Mouse (Mus musculus) MEL (cell line): ENCODE data around the gene Kel. TPM values are rescaled to one million over a fixed set of nuclear protein-coding genes. Genes with fewer than 3 reads are reported as not detected.

Experiments
- DNase-seq: peaks from one replicate; pipeline ENCODE4 v3.0.0; 2011; ENCODE audit warnings: low read depth, low spot score
- H3K27ac ChIP-seq: 2 replicates; pipeline ENCODE4 v1.5.1; 2012; ENCODE audit warnings: low read depth, mild to moderate bottlenecking, control low read depth, low read length, moderate library complexity; ENCODE audit not compliant: control insufficient read depth
- H3K27me3 ChIP-seq, 2 experiments: fragments of 150-350 bp in 1 of 2; sonication (generic) in 1 of 2; 2 replicates each; pipeline ENCODE4 v1.6.1; 2012; ENCODE audit warnings: low read length in 2 of 2, mild to moderate bottlenecking in 2 of 2, improper control_type of control experiment in 1 of 2, moderate library complexity in 1 of 2; ENCODE audit not compliant: insufficient read depth in 2 of 2, control insufficient read depth in 1 of 2
- H3K36me3 ChIP-seq, 2 experiments: 2 replicates each; pipeline ENCODE4 v1.6.1; 2012 to 2014; ENCODE audit warnings: low read length in 2 of 2, improper control_type of control experiment in 1 of 2, inconsistent platforms in 1 of 2, mild to moderate bottlenecking in 1 of 2; ENCODE audit not compliant: insufficient read depth in 2 of 2, control insufficient read depth in 1 of 2
- H3K4me1 ChIP-seq, 2 experiments: fragments of 150-350 bp in 1 of 2; sonication (generic) in 1 of 2; 2 replicates each; pipeline ENCODE4 v1.6.1; 2012; ENCODE audit warnings: low read length in 2 of 2, improper control_type of control experiment in 1 of 2, mild to moderate bottlenecking in 1 of 2; ENCODE audit not compliant: insufficient read depth in 2 of 2, control insufficient read depth in 1 of 2
- H3K4me3 ChIP-seq, 2 experiments: fragments of 150-350 bp in 1 of 2; sonication (generic) in 1 of 2; 2 replicates each; pipeline ENCODE4 v1.5.1; 2012; ENCODE audit warnings: low read depth in 2 of 2, low read length in 2 of 2, mild to moderate bottlenecking in 2 of 2, moderate library complexity in 2 of 2, control low read depth in 1 of 2, improper control_type of control experiment in 1 of 2; ENCODE audit not compliant: control insufficient read depth in 1 of 2, insufficient read depth in 1 of 2
- H3K79me2 ChIP-seq: 2 replicates; pipeline ENCODE4 v1.6.1; 2012; ENCODE audit warnings: mild to moderate bottlenecking, low read length, moderate library complexity; ENCODE audit not compliant: control insufficient read depth, poor library complexity, insufficient read depth
- H3K9ac ChIP-seq: 2 replicates; pipeline ENCODE4 v1.6.1; 2012; ENCODE audit warnings: low read depth, mild to moderate bottlenecking, control low read depth, low read length, moderate library complexity; ENCODE audit not compliant: control insufficient read depth, poor library complexity, severe bottlenecking
- H3K9me3 ChIP-seq: fragments of 150-350 bp; sonication (generic); replicated peaks from 2 replicates; pipeline ENCODE4 v1.6.1; 2012; ENCODE audit warnings: mild to moderate bottlenecking, low read length, improper control_type of control experiment, moderate library complexity; ENCODE audit not compliant: insufficient read depth
- BHLHE40 ChIP-seq: IDR thresholded peaks from 2 replicates; pipeline ENCODE4 v1.6.1; 2012; ENCODE audit warnings: low read depth, mild to moderate bottlenecking, inconsistent platforms, low read length, improper control_type of control experiment, borderline replicate concordance
- CTCF ChIP-seq, 3 experiments: IDR thresholded peaks in 2 of 3; conservative IDR thresholded peaks in 1 of 3; 2 replicates each; pipeline ENCODE4 v1.5.1; 2011 to 2012; ENCODE audit warnings: low read length in 3 of 3, low read depth in 2 of 3, mild to moderate bottlenecking in 2 of 3, improper control_type of control experiment in 1 of 3, inconsistent platforms in 1 of 3, mixed read lengths in 1 of 3, moderate library complexity in 1 of 3; ENCODE audit not compliant: control insufficient read depth in 1 of 3, insufficient read depth in 1 of 3, poor library complexity in 1 of 3, severe bottlenecking in 1 of 3
- E2F4 ChIP-seq: IDR thresholded peaks from 2 replicates; pipeline ENCODE4 v1.6.1; 2011; ENCODE audit warnings: low read depth, low read length, improper control_type of control experiment, borderline replicate concordance
- ELF1 ChIP-seq: IDR thresholded peaks from 2 replicates; pipeline ENCODE4 v1.6.1; 2014; ENCODE audit warnings: low read depth, mild to moderate bottlenecking, inconsistent platforms, low read length, improper control_type of control experiment, moderate library complexity
- EP300 ChIP-seq, 2 experiments: IDR thresholded peaks; 2 replicates each; pipeline ENCODE4 v1.6.1; 2011; ENCODE audit warnings: improper control_type of control experiment in 2 of 2, low read length in 2 of 2, low read depth in 1 of 2, mild to moderate bottlenecking in 1 of 2
- GATA1 ChIP-seq: IDR thresholded peaks from 2 replicates; pipeline ENCODE4 v1.6.1; 2011; ENCODE audit warnings: low read depth, low read length, improper control_type of control experiment
- HCFC1 ChIP-seq: IDR thresholded peaks from 2 replicates; pipeline ENCODE4 v1.6.1; 2012; ENCODE audit warnings: low read depth, mild to moderate bottlenecking, inconsistent platforms, low read length, improper control_type of control experiment, moderate library complexity
- JUND ChIP-seq: IDR thresholded peaks from 2 replicates; pipeline ENCODE4 v1.6.1; 2011; ENCODE audit warnings: low read depth, mild to moderate bottlenecking, improper control_type of control experiment, low read length
- KAT2A ChIP-seq: conservative IDR thresholded peaks from 2 replicates; pipeline ENCODE4 v1.6.1; 2012; ENCODE audit warnings: low read depth, low read length, improper control_type of control experiment, inconsistent platforms
- MAFK ChIP-seq: IDR thresholded peaks from 2 replicates; pipeline ENCODE4 v1.6.1; 2011; ENCODE audit warnings: low read depth, mild to moderate bottlenecking, low read length, improper control_type of control experiment, borderline replicate concordance
- MEF2A ChIP-seq: IDR thresholded peaks from 2 replicates; pipeline ENCODE4 v1.6.1; 2014; ENCODE audit warnings: low read depth, mild to moderate bottlenecking, inconsistent platforms, low read length, improper control_type of control experiment; ENCODE audit not compliant: poor library complexity, insufficient replicate concordance, severe bottlenecking; ENCODE audit errors: extremely low read depth
- MXI1 ChIP-seq: IDR thresholded peaks from 2 replicates; pipeline ENCODE4 v1.6.1; 2011; ENCODE audit warnings: mild to moderate bottlenecking, low read depth, low read length, improper control_type of control experiment
- MYB ChIP-seq: IDR thresholded peaks from 2 replicates; pipeline ENCODE4 v1.6.1; 2011; ENCODE audit warnings: mild to moderate bottlenecking, low read depth, low read length, improper control_type of control experiment
- MYC ChIP-seq: IDR thresholded peaks from 2 replicates; pipeline ENCODE4 v1.6.1; 2011; ENCODE audit warnings: low read depth, mild to moderate bottlenecking, low read length, improper control_type of control experiment, moderate library complexity
- NELFE ChIP-seq: IDR thresholded peaks from 2 replicates; pipeline ENCODE4 v1.6.1; 2011; ENCODE audit warnings: low read depth, low read length, improper control_type of control experiment
- NRF1 ChIP-seq: IDR thresholded peaks from 2 replicates; pipeline ENCODE4 v1.6.1; 2014; ENCODE audit warnings: low read depth, mild to moderate bottlenecking, inconsistent platforms, low read length, improper control_type of control experiment, moderate library complexity; ENCODE audit not compliant: poor library complexity, insufficient read depth, severe bottlenecking
- POLR2A ChIP-seq, 2 experiments: IDR thresholded peaks; 2 replicates each; pipeline ENCODE4 v1.6.1; 2011 to 2012; ENCODE audit warnings: low read length in 2 of 2, mild to moderate bottlenecking in 2 of 2, control low read depth in 1 of 2, improper control_type of control experiment in 1 of 2, low read depth in 1 of 2, moderate library complexity in 1 of 2; ENCODE audit not compliant: control insufficient read depth in 1 of 2, insufficient read depth in 1 of 2, poor library complexity in 1 of 2
- POLR2AphosphoS5 ChIP-seq: IDR thresholded peaks from 2 replicates; pipeline ENCODE4 v1.6.1; 2012; ENCODE audit warnings: low read depth, borderline replicate concordance, mild to moderate bottlenecking, inconsistent platforms, low read length, moderate library complexity, mixed read lengths
- RAD21 ChIP-seq: IDR thresholded peaks from 2 replicates; pipeline ENCODE4 v1.6.1; 2011; ENCODE audit warnings: mild to moderate bottlenecking, low read depth, low read length, improper control_type of control experiment
- RCOR1 ChIP-seq: IDR thresholded peaks from 2 replicates; pipeline ENCODE4 v1.6.1; 2012; ENCODE audit warnings: low read depth, mild to moderate bottlenecking, inconsistent platforms, low read length, improper control_type of control experiment
- SMC3 ChIP-seq: IDR thresholded peaks from 2 replicates; pipeline ENCODE4 v1.6.1; 2011; ENCODE audit warnings: low read depth, low read length, improper control_type of control experiment
- TAL1 ChIP-seq: IDR thresholded peaks from 2 replicates; pipeline ENCODE4 v1.6.1; 2012; ENCODE audit warnings: mild to moderate bottlenecking, inconsistent platforms, low read length, moderate library complexity, mixed read lengths
- TBP ChIP-seq: IDR thresholded peaks from 2 replicates; pipeline ENCODE4 v1.8.0; 2011; ENCODE audit warnings: low read depth, low read length, improper control_type of control experiment
- TCF12 ChIP-seq: IDR thresholded peaks from 2 replicates; pipeline ENCODE4 v1.6.1; 2014; ENCODE audit warnings: low read depth, mild to moderate bottlenecking, inconsistent platforms, low read length, improper control_type of control experiment, moderate library complexity
- USF1 ChIP-seq: IDR thresholded peaks from 2 replicates; pipeline ENCODE4 v1.6.1; 2014; ENCODE audit warnings: low read depth, mild to moderate bottlenecking, inconsistent platforms, low read length, improper control_type of control experiment, moderate library complexity
- USF2 ChIP-seq, 2 experiments: IDR thresholded peaks; 2 replicates each; pipeline ENCODE4 v1.6.1; 2011 to 2012; ENCODE audit warnings: improper control_type of control experiment in 2 of 2, low read length in 2 of 2, borderline replicate concordance in 1 of 2, inconsistent platforms in 1 of 2, low read depth in 1 of 2, mild to moderate bottlenecking in 1 of 2; ENCODE audit not compliant: insufficient read depth in 1 of 2
- ZC3H11A ChIP-seq: IDR thresholded peaks from 2 replicates; pipeline ENCODE4 v1.6.1; 2012; ENCODE audit warnings: low read depth, mild to moderate bottlenecking, inconsistent platforms, low read length, improper control_type of control experiment
- ZKSCAN1 ChIP-seq: IDR thresholded peaks from 2 replicates; pipeline ENCODE4 v1.6.1; 2012; ENCODE audit warnings: low read depth, mild to moderate bottlenecking, inconsistent platforms, low read length, improper control_type of control experiment, moderate library complexity
- ZMIZ1 ChIP-seq: IDR thresholded peaks from 2 replicates; pipeline ENCODE4 v1.6.1; 2012; ENCODE audit warnings: low read depth, mild to moderate bottlenecking, inconsistent platforms, low read length, improper control_type of control experiment, moderate library complexity
- polyA plus RNA-seq, 2 experiments: library from polyadenylated mRNA; stranded (reverse) in 1 of 2; unstranded in 1 of 2; fragments of >175 nt in 1 of 2; fragments of >200 nt in 1 of 2; gene quantifications; 2 replicates each; pipeline versions ENCODE4 v1.2.1 to v1.2.4; 2012; ENCODE audit warnings: low replicate concordance in 2 of 2, low read depth in 1 of 2; ENCODE audit not compliant: insufficient read length in 2 of 2, insufficient read depth in 1 of 2, missing spikeins in 1 of 2
- total RNA-seq: library from RNA; depleted of rRNA; stranded (reverse); fragments of 300-350 nt; gene quantifications from 2 replicates; pipeline ENCODE4 v1.2.3, GENCODE M21; 2012

The Kel gene
- total and polyA plus RNA-seq, 3 experiments: 31.0 to 79.6 TPM; not detected in 1

DNA sequence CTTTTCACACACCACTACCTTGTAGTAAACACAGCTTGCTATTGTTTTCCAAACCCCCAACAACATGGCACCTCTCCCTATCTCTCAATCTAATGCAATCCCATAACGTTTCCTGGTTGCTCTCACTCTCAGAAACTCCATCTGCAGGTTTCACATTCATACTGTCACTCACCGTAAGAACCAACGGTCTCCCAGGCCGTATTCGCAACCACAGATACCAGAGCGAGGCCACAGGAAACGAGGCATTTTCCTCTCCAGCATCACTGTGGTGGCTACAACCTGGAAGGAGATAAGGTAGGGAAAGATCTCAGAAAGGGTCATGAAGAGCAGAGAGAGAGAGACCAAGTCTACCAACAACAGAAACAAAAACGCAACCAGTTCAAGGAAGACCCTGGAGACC is 49.5 kb downstream of the Kel start:
- peaks cover 0 to 11% of the 10 kb centered on the region in 2 experiments; a peak in 2 of 4 replicates for H3K4me1 ChIP-seq
- H3K27ac ChIP-seq: no peak overlapping the region
- no peaks in the 10 kb centered on the region for H3K27me3 ChIP-seq
- peaks cover 0 to 5% of the 10 kb centered on the region in 2 experiments; a peak in 2 of 4 replicates for H3K36me3 ChIP-seq
- no peak for DNase-seq
- no peaks in the 10 kb centered on the region for H3K79me2 ChIP-seq
- TF ChIP-seq SMC3 (no peak), NRF1 (no peak), NELFE (no peak), TAL1 (no peak), ZMIZ1 (no peak), MYC (no peak), MAFK (no peak), ZC3H11A (no peak), RAD21 (no peak), USF1 (no peak), E2F4 (no peak), HCFC1 (no peak), POLR2AphosphoS5 (no peak), EP300 (IDR thresholded peaks at IDR 0.05; ENCODE audit: low read depth in 1 of 2, low read length in 2 of 2) (no peak), USF2 (IDR thresholded peaks at IDR 0.05; ENCODE audit: borderline replicate concordance in 1 of 2, insufficient read depth in 1 of 2, low read depth in 1 of 2, low read length in 2 of 2) (no peak), BHLHE40 (no peak), TBP (no peak), ELF1 (no peak)
- H3K9me3 ChIP-seq: no peaks in the 10 kb centered on the region
- no peak overlapping the region for H3K9ac ChIP-seq
- no peak overlapping the region for H3K4me3 ChIP-seq

DNA sequence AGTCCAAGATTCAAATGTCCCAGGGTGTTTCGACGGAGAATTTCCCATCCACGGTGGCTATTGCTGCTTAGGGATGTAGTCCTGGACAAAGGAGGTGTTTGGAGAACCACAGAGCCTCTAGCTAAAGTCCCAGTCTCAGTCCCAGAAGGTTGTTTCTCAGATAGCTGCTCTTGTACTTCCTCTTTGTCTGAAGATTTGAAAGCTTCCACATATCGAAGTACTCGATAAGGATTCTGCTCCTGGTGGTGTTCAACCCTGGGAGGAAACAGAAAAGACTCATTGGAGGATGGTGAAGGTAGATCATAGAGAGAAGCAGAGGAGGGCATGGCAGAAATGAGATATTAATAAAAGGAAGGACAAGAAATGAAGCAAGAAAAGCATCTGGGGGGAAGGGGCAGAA is 51.0 kb downstream of the Kel start:
- H3K79me2 ChIP-seq: no peaks in the 10 kb centered on the region
- peaks cover 0 to 5% of the 10 kb centered on the region in 2 experiments; a peak in 2 of 4 replicates for H3K36me3 ChIP-seq
- H3K9me3 ChIP-seq: no peaks in the 10 kb centered on the region
- H3K4me1 ChIP-seq: peaks cover 0 to 11% of the 10 kb centered on the region in 2 experiments; a peak in 2 of 4 replicates
- TF ChIP-seq POLR2A (IDR thresholded peaks at IDR 0.05; ENCODE audit: control insufficient read depth in 1 of 2, insufficient read depth in 1 of 2, low read depth in 1 of 2, low read length in 2 of 2, poor library complexity in 1 of 2) (no peak), ZKSCAN1 (no peak), ELF1 (no peak), USF2 (IDR thresholded peaks at IDR 0.05; ENCODE audit: borderline replicate concordance in 1 of 2, insufficient read depth in 1 of 2, low read depth in 1 of 2, low read length in 2 of 2) (no peak), E2F4 (no peak), MEF2A (no peak), RCOR1 (peak; percentile 49; the same call in 1 of the 2 replicates), MAFK (no peak), RAD21 (no peak), BHLHE40 (no peak), GATA1 (peak; percentile 68), CTCF (IDR thresholded peaks at IDR 0.05 in 2 of 3, conservative IDR thresholded peaks at IDR 0.05 in 1 of 3; ENCODE audit: control insufficient read depth in 1 of 3, insufficient read depth in 1 of 3, low read depth in 2 of 3, low read length in 3 of 3, poor library complexity in 1 of 3, severe bottlenecking in 1 of 3) (no peak), TBP (no peak), JUND (no peak), MYB (no peak), TCF12 (no peak), SMC3 (no peak), KAT2A (no peak), HCFC1 (no peak), MXI1 (no peak), POLR2AphosphoS5 (no peak), EP300 (IDR thresholded peaks at IDR 0.05; ENCODE audit: low read depth in 1 of 2, low read length in 2 of 2) (peak; percentile 58 to 69; a peak in 3 of 4 replicates)
- no peak overlapping the region for H3K4me3 ChIP-seq
- H3K9ac ChIP-seq: no peak overlapping the region
- DNase-seq: peak; percentile 75
- H3K27ac ChIP-seq: no peak overlapping the region
- H3K27me3 ChIP-seq: no peaks in the 10 kb centered on the region
